Mouse (Mus musculus) bone marrow, adult 2 months (tissue): ENCODE results near the gene Soat2. TPM values are rescaled to one million over a fixed set of nuclear protein-coding genes. Genes with fewer than 3 reads are reported as not detected.

Experiments used
- H3K27ac ChIP-seq: fragments of 200-500 bp; 2 replicates; pipeline ENCODE4 v1.5.1; 2012; ENCODE audit warnings: low read depth, mild to moderate bottlenecking, control low read depth, inconsistent platforms, low read length; ENCODE audit not compliant: control insufficient read depth, poor library complexity, insufficient read depth
- H3K4me1 ChIP-seq: fragments of 200-500 bp; 2 replicates; pipeline ENCODE4 v1.6.1; 2011; ENCODE audit warnings: low read length; ENCODE audit not compliant: control insufficient read depth, insufficient read depth
- H3K4me3 ChIP-seq: fragments of 200-500 bp; replicated peaks from 2 replicates; pipeline ENCODE3; 2011; ENCODE audit warnings: mild to moderate bottlenecking, low read depth, low read length, control low read depth; ENCODE audit not compliant: control insufficient read depth
- CTCF ChIP-seq: fragments of 200-500 bp; IDR thresholded peaks from 2 replicates; pipeline ENCODE4 v1.5.1; 2011; ENCODE audit warnings: low read length, control low read depth; ENCODE audit not compliant: control insufficient read depth, insufficient read depth
- POLR2A ChIP-seq: fragments of 200-500 bp; IDR thresholded peaks from 2 replicates; pipeline ENCODE4 v1.6.1; 2011; ENCODE audit warnings: low read depth, mild to moderate bottlenecking, control low read depth, low read length, borderline replicate concordance; ENCODE audit not compliant: control insufficient read depth
- WGBS: fragments of 180-500 bp; shearing (Covaris S2); methylation state at CpG from one replicate; pipeline ENCODE4 v1.1.7; 2018; 5-methylcytosine and 5-hydroxymethylcytosine counted together
- polyA plus RNA-seq: library from polyadenylated mRNA; stranded (reverse); fragments of >200 nt; gene quantifications from 2 replicates; pipeline ENCODE4 v1.2.4, GENCODE M21; 2011; ENCODE audit warnings: low replicate concordance; ENCODE audit not compliant: missing spikeins, insufficient read depth, insufficient read length

Soat2 gene
- polyA plus RNA-seq, 1 experiment, result 2.7 TPM

DNA sequence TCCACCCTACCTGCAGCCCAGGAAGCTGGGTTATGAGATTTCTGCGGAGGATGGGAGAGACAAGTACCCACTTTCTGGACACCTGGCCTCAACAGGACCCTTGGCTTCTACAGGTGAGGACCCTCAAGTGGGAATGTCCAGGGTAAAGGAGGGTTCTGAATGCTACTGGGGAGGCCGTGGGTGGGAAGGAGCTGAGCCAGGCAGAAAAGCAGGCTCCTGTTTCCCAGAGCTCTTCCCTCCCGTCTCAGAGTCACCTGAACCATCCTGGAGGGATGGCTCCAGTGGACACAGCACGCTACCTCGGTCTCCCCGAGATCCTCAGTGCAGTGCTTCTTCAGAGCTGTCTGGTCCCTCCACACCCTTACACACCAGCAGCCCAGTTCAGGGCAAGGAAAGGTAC, 38.1 kb upstream of the Soat2 start:
- no peak for TF ChIP-seq CTCF
- TF ChIP-seq POLR2A, result no peak
- WGBS, result 86% methylated on average over 6 of the region's 6 CpGs
- Histone ChIP-seq H3K4me3 (no peak overlapping the region), H3K27ac (no peak overlapping the region), H3K4me1 (no peaks in the 10 kb centered on the region)

DNA sequence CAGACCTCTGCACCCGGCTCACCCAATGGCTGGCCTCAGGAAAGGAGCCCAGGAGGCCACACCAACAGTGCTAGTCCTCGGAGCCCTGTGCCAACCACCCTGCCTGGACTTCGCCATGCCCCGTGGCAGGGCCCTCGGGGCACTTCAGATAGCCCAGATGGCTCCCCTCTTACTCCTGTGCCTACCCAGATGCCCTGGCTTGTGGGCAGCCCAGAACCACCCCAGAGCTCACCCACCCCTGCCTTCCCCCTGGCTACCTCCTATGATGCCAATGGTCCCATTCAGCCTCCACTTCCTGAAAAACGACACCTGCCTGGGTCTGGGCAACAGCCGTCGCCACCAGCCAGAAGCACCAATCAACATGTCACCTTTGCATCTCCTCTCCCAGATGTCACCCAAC, 37.5 kb upstream of the Soat2 start:
- no peak overlapping the region for H3K4me3 ChIP-seq
- no peak for TF ChIP-seq POLR2A
- TF ChIP-seq CTCF, result no peak
- no peak overlapping the region for H3K27ac ChIP-seq
- no peaks in the 10 kb centered on the region for H3K4me1 ChIP-seq
- 47% methylated on average over 8 of the region's 8 CpGs for WGBS

DNA sequence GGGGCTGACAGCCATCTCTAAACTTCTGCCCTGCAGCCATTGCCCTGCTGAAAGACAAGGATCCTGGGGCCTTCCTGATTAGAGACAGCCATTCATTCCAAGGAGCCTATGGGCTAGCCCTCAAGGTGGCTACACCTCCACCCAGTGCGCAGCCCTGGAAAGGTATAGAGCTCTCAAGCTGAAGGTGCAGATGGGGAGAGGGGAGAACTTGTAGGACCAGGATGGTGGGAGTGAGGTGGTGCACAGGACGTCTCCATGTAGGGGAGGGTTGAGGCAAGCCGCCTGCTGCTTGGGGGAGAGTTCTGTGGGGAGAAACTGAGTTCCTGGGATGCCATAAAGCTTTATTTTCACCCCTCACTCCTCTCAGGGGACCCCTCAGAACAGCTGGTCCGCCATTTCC, 36.7 kb upstream of the Soat2 start:
- TF ChIP-seq POLR2A (no peak), CTCF (no peak)
- Histone ChIP-seq H3K4me1 (no peaks in the 10 kb centered on the region), H3K4me3 (no peak overlapping the region), H3K27ac (no peak overlapping the region)
- WGBS, result 87% methylated on average over 4 of the region's 4 CpGs

DNA sequence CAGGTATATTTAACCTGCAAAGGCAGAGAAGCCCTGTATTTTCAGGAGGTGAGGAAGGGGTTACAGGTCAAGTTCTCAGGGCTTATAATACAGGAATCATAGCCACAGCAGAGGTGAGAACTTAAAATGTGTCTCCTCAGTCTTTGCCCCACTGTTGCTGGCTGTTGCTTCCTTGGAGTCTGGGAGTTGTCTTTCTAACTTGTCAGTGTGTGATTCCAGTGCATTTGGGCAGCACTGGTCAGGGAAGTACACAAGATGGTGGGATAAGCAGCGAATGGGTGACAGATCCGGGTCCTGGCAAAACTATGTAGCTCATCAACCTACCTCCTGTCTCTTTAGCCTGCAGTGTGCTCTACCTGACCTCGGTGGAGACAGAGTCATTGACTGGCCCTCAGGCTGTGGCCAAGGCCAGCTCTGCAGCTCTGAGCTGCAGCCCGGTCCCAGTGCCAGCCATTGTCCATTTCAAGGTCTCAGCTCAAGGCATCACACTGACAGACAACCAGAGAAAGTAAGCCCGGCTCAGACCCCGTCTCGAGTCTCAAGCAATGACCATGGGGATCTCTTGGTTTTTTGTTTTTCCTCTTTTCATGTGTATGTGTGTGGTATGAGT, 35.6 kb upstream of the Soat2 start:
- Histone ChIP-seq H3K27ac (no peak overlapping the region), H3K4me1 (no peaks in the 10 kb centered on the region), H3K4me3 (no peak overlapping the region)
- TF ChIP-seq CTCF, result no peak
- no peak for TF ChIP-seq POLR2A
- 80% methylated on average over 7 of the region's 7 CpGs for WGBS

DNA sequence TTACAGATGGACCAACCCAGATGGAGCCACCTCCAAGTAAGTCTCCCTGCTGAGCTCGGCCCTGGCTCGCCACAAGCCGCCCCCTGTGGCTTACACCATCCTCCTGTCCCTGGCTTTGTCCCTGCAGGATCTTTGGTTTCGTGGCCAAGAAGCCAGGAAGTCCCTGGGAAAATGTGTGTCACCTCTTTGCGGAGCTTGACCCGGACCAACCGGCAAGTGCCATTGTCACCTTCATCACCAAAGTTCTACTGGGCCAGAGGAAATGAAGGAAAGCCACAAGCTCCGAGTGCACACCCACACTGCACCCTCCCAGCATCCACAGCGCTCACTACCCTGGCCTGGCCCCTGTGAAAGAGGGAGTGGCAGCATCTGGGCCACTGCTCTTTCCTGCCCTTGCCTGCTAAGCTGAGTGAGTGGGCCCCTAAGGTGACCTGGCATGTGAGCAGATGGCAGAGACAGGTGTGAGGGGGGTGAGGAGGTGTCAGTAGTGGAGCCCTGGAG, 34.5 kb upstream of the Soat2 start:
- no peak overlapping the region for H3K4me3 ChIP-seq
- no peaks in the 10 kb centered on the region for H3K4me1 ChIP-seq
- 18% methylated on average over 9 of the region's 9 CpGs for WGBS
- H3K27ac ChIP-seq, result no peak overlapping the region
- TF ChIP-seq POLR2A (no peak), CTCF (no peak)

DNA sequence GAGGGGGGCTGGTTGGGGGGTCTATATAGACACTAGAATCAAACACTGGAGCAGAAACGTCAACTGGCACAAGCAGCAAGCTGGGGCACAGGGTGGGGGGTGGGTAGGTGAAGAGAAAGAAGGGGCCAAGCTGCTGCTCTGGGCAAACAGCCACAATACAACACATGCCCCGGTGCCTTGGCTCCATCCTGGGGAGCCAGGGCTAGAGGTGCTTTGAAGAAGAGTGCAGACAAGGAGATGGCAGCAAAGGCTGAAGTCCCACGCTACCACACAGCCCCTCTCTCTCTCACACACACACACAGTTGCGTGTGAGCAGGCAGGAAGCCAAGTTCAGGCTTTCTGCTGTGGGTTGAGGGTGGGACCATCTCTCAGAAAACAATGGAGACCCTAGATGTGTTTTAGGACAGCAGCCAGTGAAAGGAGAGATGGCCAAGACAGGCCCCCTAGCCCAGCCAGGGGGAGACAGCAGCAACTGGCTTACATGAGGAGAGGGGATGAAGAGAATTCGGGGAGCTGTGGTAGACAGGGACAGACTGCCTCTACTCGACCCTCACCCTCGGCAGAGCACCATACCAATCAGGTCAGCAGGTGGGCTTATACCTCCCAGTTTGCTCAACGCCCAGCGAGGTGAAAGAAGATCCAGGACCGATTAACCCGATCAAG, 33.4 kb upstream of the Soat2 start:
- 73% methylated on average over 11 of the region's 11 CpGs for WGBS
- no peak for TF ChIP-seq CTCF
- no peak for TF ChIP-seq POLR2A
- Histone ChIP-seq H3K4me3 (no peak overlapping the region), H3K27ac (no peak overlapping the region), H3K4me1 (no peaks in the 10 kb centered on the region)

DNA sequence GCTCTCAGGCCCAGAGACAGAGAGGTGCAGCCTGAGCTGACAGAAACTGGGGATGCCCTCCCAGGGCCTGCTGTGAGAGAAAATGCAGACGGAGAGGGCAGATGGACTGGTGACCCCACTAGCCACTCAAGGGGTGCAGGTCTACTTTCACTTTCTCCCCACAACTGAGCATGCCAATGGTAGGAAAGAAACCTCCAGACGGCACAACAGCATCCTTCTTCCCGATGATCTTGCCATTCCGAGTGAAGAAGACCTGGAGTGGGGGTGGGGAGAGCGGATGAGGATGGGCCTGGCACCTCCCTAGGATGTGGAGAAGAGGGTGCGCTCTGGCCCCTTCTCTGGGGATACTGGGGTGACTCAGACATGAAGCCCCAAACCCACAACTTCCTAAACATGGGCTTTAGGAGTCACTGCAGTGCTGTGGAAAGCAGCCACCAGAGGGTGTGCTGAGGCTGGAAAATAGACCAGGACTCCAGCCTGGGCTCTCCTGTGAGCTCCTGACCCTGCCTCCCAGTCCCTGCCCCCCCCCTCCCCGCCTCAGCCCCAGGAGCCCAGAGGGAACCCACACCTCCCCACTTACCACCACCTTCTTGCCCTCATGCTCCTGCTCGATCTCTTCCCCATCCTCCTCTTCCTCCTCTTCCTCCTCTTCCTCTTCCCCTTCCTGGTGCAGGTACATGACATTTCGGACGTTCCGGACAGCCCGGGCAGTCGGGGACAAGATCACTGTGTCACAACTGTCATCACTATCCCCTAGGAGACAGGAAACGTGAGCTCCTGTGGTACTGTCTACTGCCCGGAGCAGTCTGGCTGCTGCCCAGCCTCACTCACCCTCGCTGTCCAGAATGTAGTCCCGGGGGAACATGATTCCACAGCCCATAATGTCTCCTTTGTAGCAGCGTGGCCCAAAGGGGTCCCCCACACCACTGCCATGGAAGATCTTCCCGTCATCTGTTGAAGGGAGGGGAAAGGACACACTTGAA, 32.6 kb upstream of the Soat2 start:
- no peak for TF ChIP-seq POLR2A
- TF ChIP-seq CTCF, result no peak
- WGBS, result 76% methylated on average over 19 of the region's 19 CpGs
- no peak overlapping the region for H3K4me3 ChIP-seq
- no peaks in the 10 kb centered on the region for H3K4me1 ChIP-seq
- H3K27ac ChIP-seq, result no peak overlapping the region

DNA sequence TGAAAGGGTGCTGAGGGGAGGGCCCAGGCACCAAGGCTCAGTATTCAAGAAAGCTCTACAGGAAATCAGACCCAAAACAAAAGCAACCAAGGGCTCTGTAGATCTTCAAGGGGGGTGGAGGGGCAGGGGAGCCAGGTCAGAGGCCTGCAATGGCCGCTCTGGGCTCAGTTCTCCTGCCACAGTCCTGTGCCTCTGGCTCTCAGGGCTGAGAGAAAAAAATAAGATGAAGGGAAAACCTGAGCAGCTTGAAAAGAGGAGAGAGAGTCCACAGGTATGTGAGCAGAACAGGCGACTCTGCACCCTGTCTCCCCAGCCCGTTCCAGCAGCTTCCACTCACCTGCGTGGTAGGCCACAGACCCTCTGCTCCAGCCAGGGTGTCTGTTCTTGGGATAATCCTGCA, 31.7 kb upstream of the Soat2 start:
- 91% methylated on average over 4 of the region's 4 CpGs for WGBS
- TF ChIP-seq POLR2A, result no peak
- TF ChIP-seq CTCF, result no peak
- Histone ChIP-seq H3K27ac (no peak overlapping the region), H3K4me1 (no peaks in the 10 kb centered on the region), H3K4me3 (no peak overlapping the region)
